Mouse (Mus musculus) neural tube, embryonic 15.5 days (tissue): ENCODE measurements at regions not wholly inside any gene's neighbourhood (a gene's known extent, or its start where the extent isn't known, plus 50 kb on each side); places are given as distances from the start of the nearest gene placed in this dataset.
"Not testable (repeated sequence)": the region's sequence is repeated elsewhere in the genome, so short reads cannot be mapped to it uniquely, and the experiment has no call there.

Experiments
- ATAC-seq: fragments of 200-750 bp; cut with Nextera tagmentation; 2 replicates; pipeline ENCODE4 v1.8.0; 2017; ENCODE audit warnings: mild to moderate bottlenecking, moderate TSS enrichment, moderate library complexity; ENCODE audit not compliant: low FRiP score
- H3K27ac ChIP-seq: fragments of 300-500 bp; sonication (generic); replicated peaks from 2 replicates; pipeline ENCODE4 v1.5.1; 2015; ENCODE audit warnings: mild to moderate bottlenecking, inconsistent platforms
- H3K27me3 ChIP-seq: fragments of 300-500 bp; sonication (generic); replicated peaks from 2 replicates; pipeline ENCODE4 v1.6.1; 2015; ENCODE audit warnings: inconsistent platforms
- H3K36me3 ChIP-seq: fragments of 300-500 bp; sonication (generic); 2 replicates; pipeline ENCODE4 v1.6.1; 2015; ENCODE audit warnings: inconsistent platforms
- H3K4me1 ChIP-seq: fragments of 300-500 bp; sonication (generic); 2 replicates; pipeline ENCODE4 v1.6.1; 2015; ENCODE audit warnings: inconsistent platforms
- H3K4me2 ChIP-seq: fragments of 300-500 bp; sonication (generic); 2 replicates; pipeline ENCODE4 v1.6.1; 2015; ENCODE audit warnings: inconsistent platforms, mild to moderate bottlenecking, moderate library complexity
- H3K4me3 ChIP-seq: fragments of 300-500 bp; sonication (generic); replicated peaks from 2 replicates; pipeline ENCODE4 v1.5.1; 2015; ENCODE audit warnings: mild to moderate bottlenecking, inconsistent platforms
- H3K9ac ChIP-seq: fragments of 300-500 bp; sonication (generic); replicated peaks from 2 replicates; pipeline ENCODE4 v1.6.1; 2015; ENCODE audit warnings: mild to moderate bottlenecking, inconsistent platforms
- H3K9me3 ChIP-seq: fragments of 300-500 bp; sonication (generic); replicated peaks from 2 replicates; pipeline ENCODE4 v1.6.1; 2016; ENCODE audit warnings: inconsistent platforms
- WGBS: fragments of 180-500 bp; shearing (Covaris S2); methylation state at CpG from one replicate; pipeline ENCODE4 v1.1.7; 2015; ENCODE audit warnings: mixed read lengths; 5-methylcytosine and 5-hydroxymethylcytosine counted together

- Histone ChIP-seq H3K9me3 (no peaks in the 10 kb centered on the region), H3K27ac (no peak overlapping the region), H3K27me3 (no peaks in the 10 kb centered on the region), H3K4me3 (no peak overlapping the region), H3K9ac (no peak overlapping the region), H3K4me1 (no peaks in the 10 kb centered on the region), H3K36me3 (no peaks in the 10 kb centered on the region), H3K4me2 (no peak overlapping the region)
- 55% methylated on average over 2 of the region's 2 CpGs for WGBS
- ATAC-seq: no peak
These were observed 52.4 kb downstream of the Gm13691 start for GRCm38 (mm10) chr2:84042793-84043192.

GRCm38 (mm10) chr2:84048398-84049140, 58.2 kb downstream of the Gm13691 start:
- Histone ChIP-seq H3K27ac (no peak overlapping the region), H3K27me3 (no peaks in the 10 kb centered on the region), H3K4me1 (no peaks in the 10 kb centered on the region), H3K4me2 (no peak overlapping the region), H3K36me3 (no peaks in the 10 kb centered on the region), H3K4me3 (no peak overlapping the region), H3K9ac (no peak overlapping the region), H3K9me3 (no peaks in the 10 kb centered on the region)
- ATAC-seq: no peak
- WGBS: 90% methylated on average over 9 of the region's 9 CpGs

- no peak overlapping the region for H3K4me3 ChIP-seq
- no peaks in the 10 kb centered on the region for H3K4me1 ChIP-seq
- ATAC-seq: no peak
- no peaks in the 10 kb centered on the region for H3K9me3 ChIP-seq
- no peaks in the 10 kb centered on the region for H3K27me3 ChIP-seq
- H3K4me2 ChIP-seq: no peak overlapping the region
- 72% methylated on average over 3 of the region's 3 CpGs for WGBS
- H3K27ac ChIP-seq: no peak overlapping the region
- H3K9ac ChIP-seq: no peak overlapping the region
- no peaks in the 10 kb centered on the region for H3K36me3 ChIP-seq
These were observed 61.6 kb downstream of the Gm13691 start for GRCm38 (mm10) chr2:84051883-84052331.

GRCm38 (mm10) chr2:84059246-84059645, 68.9 kb downstream of the Gm13691 start:
- Histone ChIP-seq H3K4me1 (no peaks in the 10 kb centered on the region), H3K27me3 (no peaks in the 10 kb centered on the region), H3K9ac (no peak overlapping the region), H3K4me2 (no peak overlapping the region), H3K36me3 (no peaks in the 10 kb centered on the region), H3K4me3 (no peak overlapping the region), H3K9me3 (no peaks in the 10 kb centered on the region), H3K27ac (no peak overlapping the region)
- 91% methylated on average over 7 of the region's 7 CpGs for WGBS
- ATAC-seq: no peak

- no peak for ATAC-seq
- WGBS: 93% methylated on average over 1 of the region's 1 CpGs
- no peaks in the 10 kb centered on the region for H3K9me3 ChIP-seq
These were observed 70.9 kb downstream of the Gm13691 start for GRCm38 (mm10) chr2:84061221-84061620.

GRCm38 (mm10) chr2:84064371-84064770, 74.0 kb downstream of the Gm13691 start:
- Histone ChIP-seq H3K9me3 (no peaks in the 10 kb centered on the region), H3K27ac (no peak overlapping the region), H3K4me1 (no peaks in the 10 kb centered on the region), H3K9ac (no peak overlapping the region), H3K4me3 (no peak overlapping the region), H3K4me2 (no peak overlapping the region), H3K36me3 (no peaks in the 10 kb centered on the region), H3K27me3 (no peaks in the 10 kb centered on the region)
- WGBS: 87% methylated on average over 2 of the region's 2 CpGs
- ATAC-seq: no peak

More at GRCm38 (mm10) chr2:84061221-84061620, 70.9 kb downstream of the Gm13691 start:
- no peaks in the 10 kb centered on the region for H3K4me1 ChIP-seq
- H3K36me3 ChIP-seq: no peaks in the 10 kb centered on the region
- no peak overlapping the region for H3K4me2 ChIP-seq
- H3K27ac ChIP-seq: no peak overlapping the region
- H3K27me3 ChIP-seq: no peaks in the 10 kb centered on the region
- no peak overlapping the region for H3K9ac ChIP-seq
- no peak overlapping the region for H3K4me3 ChIP-seq

- H3K9me3 ChIP-seq: no peaks in the 10 kb centered on the region
These were observed 74.7 kb downstream of the Gm13691 start for GRCm38 (mm10) chr2:84065061-84065460.

GRCm38 (mm10) chr2:84065749-84066148, 75.4 kb downstream of the Gm13691 start:
- 98% methylated on average over 2 of the region's 2 CpGs for WGBS
- no peak for ATAC-seq
- no peak overlapping the region for H3K27ac ChIP-seq
- no peak overlapping the region for H3K4me2 ChIP-seq
- no peaks in the 10 kb centered on the region for H3K4me1 ChIP-seq
- H3K27me3 ChIP-seq: no peaks in the 10 kb centered on the region
- H3K9ac ChIP-seq: no peak overlapping the region
- H3K9me3 ChIP-seq: no peaks in the 10 kb centered on the region
- no peaks in the 10 kb centered on the region for H3K36me3 ChIP-seq
- no peak overlapping the region for H3K4me3 ChIP-seq

More at GRCm38 (mm10) chr2:84065061-84065460, 74.7 kb downstream of the Gm13691 start:
- Histone ChIP-seq H3K27ac (no peak overlapping the region), H3K27me3 (no peaks in the 10 kb centered on the region), H3K9ac (no peak overlapping the region), H3K4me3 (no peak overlapping the region), H3K4me2 (no peak overlapping the region), H3K4me1 (no peaks in the 10 kb centered on the region), H3K36me3 (no peaks in the 10 kb centered on the region)
- no peak for ATAC-seq
- 72% methylated on average over 7 of the region's 7 CpGs for WGBS

- H3K9ac ChIP-seq: no peak overlapping the region
- 90% methylated on average over 3 of the region's 3 CpGs for WGBS
- no peak overlapping the region for H3K27ac ChIP-seq
- no peaks in the 10 kb centered on the region for H3K27me3 ChIP-seq
- ATAC-seq: no peak
- no peak overlapping the region for H3K4me2 ChIP-seq
- H3K4me1 ChIP-seq: no peaks in the 10 kb centered on the region
- no peaks in the 10 kb centered on the region for H3K36me3 ChIP-seq
- no peak overlapping the region for H3K4me3 ChIP-seq
- H3K9me3 ChIP-seq: no peaks in the 10 kb centered on the region
These were observed 75.9 kb downstream of the Gm13691 start for GRCm38 (mm10) chr2:84066151-84066693.

- Histone ChIP-seq H3K4me2 (no peak overlapping the region), H3K4me3 (no peak overlapping the region), H3K27me3 (no peaks in the 10 kb centered on the region), H3K9ac (no peak overlapping the region), H3K36me3 (no peaks in the 10 kb centered on the region), H3K9me3 (no peaks in the 10 kb centered on the region), H3K4me1 (no peaks in the 10 kb centered on the region), H3K27ac (no peak overlapping the region)
- no peak for ATAC-seq
- WGBS: 62% methylated on average over 6 of the region's 6 CpGs
These were observed 76.6 kb downstream of the Gm13691 start for GRCm38 (mm10) chr2:84066785-84067526.

GRCm38 (mm10) chr2:84068617-84069016, 78.3 kb downstream of the Gm13691 start:
- no peaks in the 10 kb centered on the region for H3K4me1 ChIP-seq
- H3K27me3 ChIP-seq: no peaks in the 10 kb centered on the region
- H3K9ac ChIP-seq: no peak overlapping the region
- H3K36me3 ChIP-seq: no peaks in the 10 kb centered on the region
- no peak overlapping the region for H3K4me3 ChIP-seq
- H3K9me3 ChIP-seq: no peaks in the 10 kb centered on the region
- 93% methylated on average over 4 of the region's 4 CpGs for WGBS
- no peak for ATAC-seq
- no peak overlapping the region for H3K4me2 ChIP-seq
- no peak overlapping the region for H3K27ac ChIP-seq

- not testable (repeated sequence) for ATAC-seq, H3K9me3 ChIP-seq, H3K4me2 ChIP-seq, H3K36me3 ChIP-seq, H3K9ac ChIP-seq, H3K4me3 ChIP-seq, H3K27me3 ChIP-seq, H3K4me1 ChIP-seq, H3K27ac ChIP-seq
- WGBS: 72% methylated on average over 1 of the region's 1 CpGs
These were observed 79.1 kb downstream of the Gm13691 start for GRCm38 (mm10) chr2:84069411-84069810.
